Mouse (Mus musculus) midbrain, postnatal 0 days (tissue): ENCODE measurements around the gene Dok7. TPM values are rescaled to one million over a fixed set of nuclear protein-coding genes. Genes with fewer than 3 reads are reported as not detected.

Source experiments
- ATAC-seq: fragments of 200-750 bp; cut with Nextera tagmentation; 2 replicates; pipeline ENCODE4 v1.8.0; 2017; ENCODE audit warnings: moderate number of reproducible peaks, mild to moderate bottlenecking, moderate TSS enrichment, moderate library complexity; ENCODE audit not compliant: low FRiP score
- DNase-seq: peaks from one replicate; pipeline ENCODE4 v3.0.0-alpha.2; 2015; ENCODE audit warnings: low spot score
- H3K27ac ChIP-seq: fragments of 300-500 bp; sonication (generic); 2 replicates; pipeline ENCODE4 v1.5.1; 2014; ENCODE audit warnings: low read depth, mild to moderate bottlenecking, low read length, mixed read lengths
- H3K27me3 ChIP-seq: fragments of 300-500 bp; sonication (generic); 2 replicates; pipeline ENCODE4 v1.6.1; 2014; ENCODE audit warnings: low read length, control low read depth, mixed read lengths; ENCODE audit not compliant: insufficient read depth
- H3K36me3 ChIP-seq: fragments of 300-500 bp; sonication (generic); 2 replicates; pipeline ENCODE4 v1.6.1; 2014; ENCODE audit warnings: low read length, control low read depth, mixed read lengths; ENCODE audit not compliant: insufficient read depth
- H3K4me1 ChIP-seq: fragments of 300-500 bp; sonication (generic); 2 replicates; pipeline ENCODE4 v1.6.1; 2014; ENCODE audit warnings: mild to moderate bottlenecking, control low read depth, antibody characterized with exemption, low read length, mixed read lengths; ENCODE audit not compliant: insufficient read depth
- H3K4me2 ChIP-seq: fragments of 300-500 bp; sonication (generic); 2 replicates; pipeline ENCODE4 v1.6.1; 2014; ENCODE audit warnings: low read depth, mild to moderate bottlenecking, low read length, mixed read lengths; ENCODE audit not compliant: poor library complexity, severe bottlenecking
- H3K4me3 ChIP-seq: fragments of 300-500 bp; sonication (generic); 2 replicates; pipeline ENCODE4 v1.5.1; 2014; ENCODE audit warnings: low read depth, mild to moderate bottlenecking, low read length, moderate library complexity
- H3K9ac ChIP-seq: fragments of 300-500 bp; sonication (generic); replicated peaks from 2 replicates; pipeline ENCODE4 v1.6.1; 2014; ENCODE audit warnings: mild to moderate bottlenecking, low read length, moderate library complexity, mixed read lengths; ENCODE audit not compliant: poor library complexity, severe bottlenecking
- H3K9me3 ChIP-seq: fragments of 300-500 bp; sonication (generic); 2 replicates; pipeline ENCODE4 v1.6.1; 2016; ENCODE audit warnings: low read length, control low read depth
- CTCF ChIP-seq: IDR thresholded peaks from 2 replicates; pipeline ENCODE4 v1.5.1; 2016; ENCODE audit warnings: antibody characterized with exemption, mild to moderate bottlenecking
- WGBS: fragments of 180-500 bp; shearing (Covaris S2); extraction: QIAGEN DNeasy Blood & Tissue Kit; methylation state at CpG from one replicate; pipeline ENCODE4 v1.1.7; 2014; 5-methylcytosine and 5-hydroxymethylcytosine counted together
- polyA plus RNA-seq: library from polyadenylated mRNA; unstranded; fragments of >200 nt; fragmentation: Nextera tagmentation; extraction: Ambion mirVana; gene quantifications from 2 replicates; pipeline ENCODE4 v1.2.1, GENCODE M21; 2015
- total RNA-seq: library from RNA; depleted of rRNA; stranded (reverse); fragments of >200 nt; gene quantifications from 2 replicates; pipeline ENCODE4 v1.2.3, GENCODE M21; 2014

Gene Dok7
- total and polyA plus RNA-seq, 2 experiments from 2014 or later: 10.8 to 25.1 TPM

DNA sequence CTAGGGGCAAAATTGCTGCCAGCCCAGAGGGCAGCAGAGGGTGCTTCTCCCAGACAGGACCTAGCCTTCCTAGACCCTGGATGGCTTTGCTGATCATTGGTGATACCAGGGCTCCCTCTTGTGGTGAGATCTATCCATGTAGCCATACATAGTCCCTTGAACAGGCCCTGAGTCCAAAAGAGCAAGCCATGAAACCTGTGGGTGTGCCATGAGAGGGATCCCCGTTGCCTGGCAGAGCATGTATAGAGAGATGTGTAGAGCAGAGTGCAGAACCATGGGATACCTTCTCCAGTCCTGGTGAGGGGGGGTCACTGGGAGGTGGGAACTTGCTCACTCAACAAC lies 13.5 kb upstream of the Dok7 start:
- H3K27me3 ChIP-seq: no peaks in the 10 kb centered on the region
- ATAC-seq: peak; percentile 79; the same call in 1 of the 2 replicates
- peak; percentile 93 for DNase-seq
- peak; percentile 97 for TF ChIP-seq CTCF
- WGBS: 24% methylated on average over 1 of the region's 1 CpGs
- no peak overlapping the region for H3K4me3 ChIP-seq
- no peak overlapping the region for H3K27ac ChIP-seq
- no peaks in the 10 kb centered on the region for H3K9me3 ChIP-seq
- H3K4me1 ChIP-seq: no peaks in the 10 kb centered on the region
- H3K9ac ChIP-seq: no peak overlapping the region
- no peak overlapping the region for H3K4me2 ChIP-seq
- H3K36me3 ChIP-seq: no peaks in the 10 kb centered on the region

DNA sequence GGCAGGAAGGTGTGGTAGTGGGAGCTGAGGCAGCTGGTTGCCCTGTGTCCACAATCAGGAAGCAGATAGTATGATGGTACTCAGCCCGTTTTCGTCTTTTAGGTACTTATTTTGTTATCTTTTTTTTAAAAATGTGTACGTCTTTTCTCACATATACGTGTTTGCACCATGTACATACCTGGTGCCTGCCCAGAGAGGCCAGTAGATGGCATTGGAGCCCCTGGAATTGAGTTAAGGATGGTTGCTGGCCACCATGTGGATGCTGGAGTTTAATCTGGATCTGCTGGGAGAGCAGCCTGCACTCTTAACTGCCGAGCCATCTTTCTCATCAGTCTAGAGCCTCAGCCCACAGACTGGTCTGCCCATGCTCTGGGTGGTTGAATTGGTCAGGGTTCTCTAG lies 6.0 kb upstream of the Dok7 start:
- ATAC-seq (no peak), DNase-seq (no peak)
- Histone ChIP-seq H3K36me3 (no peaks in the 10 kb centered on the region), H3K27ac (no peak overlapping the region), H3K9me3 (no peaks in the 10 kb centered on the region), H3K4me1 (no peaks in the 10 kb centered on the region), H3K4me2 (no peak overlapping the region), H3K4me3 (no peak overlapping the region), H3K27me3 (no peaks in the 10 kb centered on the region), H3K9ac (no peak overlapping the region)
- 79% methylated on average over 5 of the region's 5 CpGs for WGBS
- TF ChIP-seq CTCF: peak; percentile 46

DNA sequence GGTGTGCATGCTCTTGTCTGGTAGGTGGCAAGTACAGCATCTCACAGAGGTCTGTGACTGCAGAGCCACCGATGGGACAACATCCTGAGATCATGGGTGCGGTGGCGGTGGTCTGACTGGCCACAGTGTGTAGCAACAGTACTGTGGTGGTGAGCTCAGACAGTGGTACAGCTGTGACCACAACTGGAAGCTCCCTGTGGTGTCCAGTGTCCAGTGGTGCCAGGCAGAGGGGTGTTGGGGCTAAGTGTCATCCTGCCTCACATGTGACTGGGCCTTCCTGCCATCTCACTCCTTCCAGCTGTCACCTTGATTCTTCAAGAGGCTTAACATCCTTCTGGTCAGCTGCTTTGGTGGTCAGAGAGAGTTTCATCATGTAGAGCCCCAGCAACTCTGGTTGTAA lies 1.9 kb upstream of the Dok7 start:
- WGBS: 89% methylated on average over 3 of the region's 3 CpGs
- Histone ChIP-seq H3K4me3 (no peak overlapping the region), H3K4me1 (peaks cover 7% of the 10 kb centered on the region; the same call in 1 of the 2 replicates), H3K9me3 (no peaks in the 10 kb centered on the region), H3K27me3 (no peaks in the 10 kb centered on the region), H3K4me2 (no peak overlapping the region), H3K36me3 (no peaks in the 10 kb centered on the region), H3K9ac (no peak overlapping the region), H3K27ac (no peak overlapping the region)
- no peak for DNase-seq
- no peak for TF ChIP-seq CTCF
- ATAC-seq: no peak

DNA sequence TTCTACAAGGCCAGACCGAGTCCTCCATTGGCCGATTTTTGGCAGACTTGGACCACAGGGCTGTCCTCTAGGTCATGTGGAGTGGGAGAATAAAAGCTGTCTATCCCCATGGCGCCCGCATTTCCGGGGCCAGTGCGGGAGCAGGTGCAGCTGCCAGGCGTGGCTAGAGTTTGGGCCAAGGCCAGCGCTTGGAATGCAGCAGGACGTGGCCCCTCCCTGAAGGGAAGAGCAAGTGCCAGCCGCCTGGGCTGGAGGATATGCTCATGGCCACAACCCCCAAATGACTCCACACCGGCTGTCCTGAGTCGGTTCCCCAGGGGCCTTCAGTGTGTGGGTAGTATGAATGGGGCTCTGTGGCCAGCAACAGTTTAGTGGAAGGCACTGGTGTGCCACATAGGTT lies 1.5 kb upstream of the Dok7 start:
- WGBS: 68% methylated on average over 12 of the region's 12 CpGs

DNA sequence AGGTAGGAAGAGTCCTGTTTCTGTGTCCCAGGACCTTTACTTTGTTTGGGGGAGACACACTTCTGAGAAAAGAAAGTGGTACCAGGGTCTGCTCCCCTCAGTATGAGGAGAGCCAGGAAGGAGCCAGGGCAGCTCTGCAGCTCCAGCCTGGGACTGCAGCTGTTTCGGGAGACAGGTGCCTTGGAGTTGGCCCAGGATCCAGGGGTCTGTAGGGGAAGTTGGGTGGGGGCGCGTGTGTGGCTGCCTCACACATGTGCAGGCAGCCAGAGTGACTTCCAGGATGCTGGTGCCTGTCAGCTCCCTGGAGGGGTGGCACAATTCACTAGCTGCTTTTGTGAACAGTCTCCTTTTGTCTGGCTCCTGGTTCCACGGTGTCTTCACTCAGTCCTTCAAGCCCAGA lies 1.0 kb downstream of the Dok7 start:
- peak overlapping the region; percentile 84 for H3K9ac ChIP-seq
- H3K36me3 ChIP-seq: no peaks in the 10 kb centered on the region
- 5% methylated on average over 4 of the region's 4 CpGs for WGBS
- peak overlapping the region; percentile 88 for H3K4me2 ChIP-seq
- no peak for TF ChIP-seq CTCF
- H3K9me3 ChIP-seq: no peaks in the 10 kb centered on the region
- DNase-seq: peak; percentile 44
- ATAC-seq: no peak
- peak overlapping the region; percentile 55 for H3K4me3 ChIP-seq
- peaks cover 7% of the 10 kb centered on the region; the same call in 1 of the 2 replicates for H3K4me1 ChIP-seq
- peak overlapping the region; percentile 55; the same call in 1 of the 2 replicates for H3K27ac ChIP-seq
- H3K27me3 ChIP-seq: no peaks in the 10 kb centered on the region

More for the DNA sequence above, 1.5 kb upstream of the Dok7 start:
- TF ChIP-seq CTCF: no peak
- peak; percentile 56 for DNase-seq
- H3K36me3 ChIP-seq: no peaks in the 10 kb centered on the region
- H3K4me2 ChIP-seq: no peak overlapping the region
- H3K9me3 ChIP-seq: no peaks in the 10 kb centered on the region
- H3K4me1 ChIP-seq: peaks cover 7% of the 10 kb centered on the region; the same call in 1 of the 2 replicates
- no peak overlapping the region for H3K9ac ChIP-seq
- ATAC-seq: no peak
- no peak overlapping the region for H3K27ac ChIP-seq
- no peak overlapping the region for H3K4me3 ChIP-seq
- no peaks in the 10 kb centered on the region for H3K27me3 ChIP-seq

DNA sequence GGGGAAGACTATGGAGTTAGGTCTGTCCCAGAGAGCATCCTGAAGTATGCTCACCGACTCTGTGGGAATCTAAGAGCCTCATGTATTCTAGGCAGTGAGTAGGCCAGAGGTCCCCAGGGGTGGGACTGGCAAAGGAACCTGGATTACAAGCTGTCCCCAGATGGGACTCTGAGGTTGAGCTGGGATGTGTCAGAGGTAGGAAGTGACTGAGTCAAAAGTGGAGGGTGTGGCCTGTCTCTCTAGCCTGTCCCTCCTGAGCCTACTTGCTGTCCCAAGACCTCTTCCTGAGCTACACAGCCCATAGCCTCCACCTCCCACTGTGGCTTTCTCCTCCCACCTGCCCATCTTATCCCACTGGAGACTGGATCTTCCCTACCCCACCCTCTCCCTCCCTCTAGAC lies 1.6 kb downstream of the Dok7 start:
- no peak for TF ChIP-seq CTCF
- peak overlapping the region; percentile 88 for H3K4me2 ChIP-seq
- H3K27me3 ChIP-seq: no peaks in the 10 kb centered on the region
- 64% methylated on average over 1 of the region's 1 CpGs for WGBS
- H3K9ac ChIP-seq: no peak overlapping the region
- H3K9me3 ChIP-seq: no peaks in the 10 kb centered on the region
- ATAC-seq (no peak), DNase-seq (no peak)
- H3K4me3 ChIP-seq: peak overlapping the region; percentile 55
- H3K4me1 ChIP-seq: peaks cover 7% of the 10 kb centered on the region; the same call in 1 of the 2 replicates
- no peak overlapping the region for H3K27ac ChIP-seq
- H3K36me3 ChIP-seq: no peaks in the 10 kb centered on the region
